Mouse (Mus musculus) heart, adult 2 months (tissue): ENCODE data around the gene Ccl5. TPM values are rescaled to one million over a fixed set of nuclear protein-coding genes. Genes with fewer than 3 reads are reported as not detected.

Experiments used
- DNase-seq, 2 experiments: peaks; one replicate each; pipeline ENCODE4 v3.0.0; 2021
- H3K27ac ChIP-seq: fragments of 200-600 bp; 2 replicates; pipeline ENCODE4 v1.8.1; 2022
- H3K27me3 ChIP-seq: fragments of 200-500 bp; 2 replicates; pipeline ENCODE4 v1.6.1; 2012; ENCODE audit warnings: mild to moderate bottlenecking, low read length, inconsistent platforms, mixed read lengths; ENCODE audit not compliant: control insufficient read depth, insufficient read depth
- H3K36me3 ChIP-seq: fragments of 200-500 bp; 2 replicates; pipeline ENCODE4 v1.6.1; 2012; ENCODE audit warnings: low read length, inconsistent platforms; ENCODE audit not compliant: control insufficient read depth, insufficient read depth
- H3K4me1 ChIP-seq: fragments of 200-500 bp; 2 replicates; pipeline ENCODE4 v1.6.1; 2011; ENCODE audit warnings: low read length; ENCODE audit not compliant: control insufficient read depth, insufficient read depth
- H3K4me3 ChIP-seq: fragments of 200-600 bp; 2 replicates; pipeline ENCODE4 v1.8.1; 2022
- H3K79me2 ChIP-seq: fragments of 200-500 bp; replicated peaks from 2 replicates; pipeline ENCODE4 v1.6.1; 2012; ENCODE audit warnings: mild to moderate bottlenecking, inconsistent platforms, low read length, moderate library complexity, mixed read lengths; ENCODE audit not compliant: control insufficient read depth, insufficient read depth
- H3K9ac ChIP-seq: fragments of 200-500 bp; 2 replicates; pipeline ENCODE4 v1.6.1; 2012; ENCODE audit warnings: low read depth, mild to moderate bottlenecking, control low read depth, inconsistent platforms, low read length, mixed read lengths
- CTCF ChIP-seq: fragments of 200-600 bp; IDR thresholded peaks from 2 replicates; pipeline ENCODE4 v1.8.1; 2022; ENCODE audit warnings: antibody characterized with exemption, mild to moderate bottlenecking, moderate library complexity
- EP300 ChIP-seq: fragments of 200-500 bp; IDR thresholded peaks from 2 replicates; pipeline ENCODE4 v1.6.1; 2011; ENCODE audit warnings: low read depth, low read length, control low read depth; ENCODE audit not compliant: insufficient read depth
- POLR2A ChIP-seq: fragments of 200-500 bp; IDR thresholded peaks from 2 replicates; pipeline ENCODE4 v1.6.1; 2011; ENCODE audit warnings: mild to moderate bottlenecking, low read depth, low read length, control low read depth; ENCODE audit not compliant: insufficient read depth
- WGBS: fragments of 180-500 bp; shearing (Covaris S2); methylation state at CpG from one replicate; pipeline ENCODE4 v1.1.7; 2018; 5-methylcytosine and 5-hydroxymethylcytosine counted together
- intact Hi-C: fragments of 180-260 bp; cut with DNase I; formaldehyde crosslinking; loops from one replicate; pipeline ENCODE4 v1.15.1; 2025
- polyA plus RNA-seq: library from polyadenylated mRNA; depleted of rRNA; stranded (reverse); fragments of >200 nt; gene quantifications from 2 replicates; pipeline ENCODE4 v1.2.3, GENCODE M21; 2012; rRNA removed
- total RNA-seq, 2 experiments: library from RNA; stranded (reverse); gene quantifications; 2 replicates each; pipeline ENCODE4 v1.2.3; 2021

The Ccl5 gene
- total and polyA plus RNA-seq, 3 experiments = 0.80 to 20.2 TPM; not detected in 1

GRCm38 (mm10) chr11:83517153-83517552, 13.2 kb downstream of the Ccl5 start:
- Histone ChIP-seq H3K36me3 (no peaks in the 10 kb centered on the region), H3K27ac (no peak overlapping the region), H3K79me2 (no peaks in the 10 kb centered on the region), H3K4me1 (no peaks in the 10 kb centered on the region), H3K4me3 (no peak overlapping the region), H3K27me3 (no peaks in the 10 kb centered on the region), H3K9ac (no peak overlapping the region)
- no peak for DNase-seq
- intact Hi-C loops = no loop called here
- TF ChIP-seq CTCF = no peak
- TF ChIP-seq EP300 = no peak
- TF ChIP-seq POLR2A = no peak

GRCm38 (mm10) chr11:83509521-83509920, 20.8 kb downstream of the Ccl5 start:
- intact Hi-C loops = no loop called here
- no peak overlapping the region for H3K27ac ChIP-seq
- no peak for DNase-seq
- no peak overlapping the region for H3K9ac ChIP-seq
- H3K27me3 ChIP-seq = no peaks in the 10 kb centered on the region
- H3K4me3 ChIP-seq = no peak overlapping the region
- no peaks in the 10 kb centered on the region for H3K79me2 ChIP-seq
- H3K36me3 ChIP-seq = no peaks in the 10 kb centered on the region; the same call in 1 of the 2 replicates
- TF ChIP-seq EP300 (no peak), POLR2A (no peak), CTCF (no peak)
- H3K4me1 ChIP-seq = no peaks in the 10 kb centered on the region

GRCm38 (mm10) chr11:83504308-83504707, 26.0 kb downstream of the Ccl5 start:
- WGBS = 96% methylated on average over 5 of the region's 5 CpGs
- Histone ChIP-seq H3K4me3 (no peak overlapping the region), H3K79me2 (no peaks in the 10 kb centered on the region), H3K36me3 (no peaks in the 10 kb centered on the region; the same call in 1 of the 2 replicates), H3K4me1 (no peaks in the 10 kb centered on the region), H3K27ac (no peak overlapping the region), H3K9ac (no peak overlapping the region), H3K27me3 (no peaks in the 10 kb centered on the region)
- TF ChIP-seq CTCF = no peak
- TF ChIP-seq POLR2A = no peak
- no peak for TF ChIP-seq EP300
- no peak for DNase-seq
- intact Hi-C loops = no loop called here

- 83% methylated on average over 2 of the region's 2 CpGs for WGBS
- no peaks in the 10 kb centered on the region for H3K79me2 ChIP-seq
- no peaks in the 10 kb centered on the region for H3K27me3 ChIP-seq
- H3K9ac ChIP-seq = no peak overlapping the region
- DNase-seq = no peak
- H3K4me3 ChIP-seq = no peak overlapping the region
- intact Hi-C loops = no loop called here
- no peaks in the 10 kb centered on the region for H3K36me3 ChIP-seq
- TF ChIP-seq POLR2A = no peak
- no peak for TF ChIP-seq CTCF
- no peak for TF ChIP-seq EP300
- no peaks in the 10 kb centered on the region for H3K4me1 ChIP-seq
- H3K27ac ChIP-seq = no peak overlapping the region
Measured at GRCm38 (mm10) chr11:83495571-83495970, 34.7 kb downstream of the Ccl5 start.

- peaks cover 4% of the 10 kb centered on the region; the same call in 1 of the 2 replicates for H3K36me3 ChIP-seq
- no peak overlapping the region for H3K27ac ChIP-seq
- no peaks in the 10 kb centered on the region for H3K79me2 ChIP-seq
- no peak overlapping the region for H3K4me3 ChIP-seq
- no peak for DNase-seq
- intact Hi-C loops = no loop called here
- H3K27me3 ChIP-seq = no peaks in the 10 kb centered on the region
- TF ChIP-seq EP300 (no peak), CTCF (peak; percentile 50), POLR2A (no peak)
- H3K4me1 ChIP-seq = no peaks in the 10 kb centered on the region
- 79% methylated on average over 4 of the region's 4 CpGs for WGBS
- no peak overlapping the region for H3K9ac ChIP-seq
Measured at GRCm38 (mm10) chr11:83491488-83491887, 38.8 kb downstream of the Ccl5 start.

Other genes starting within 250 kb of the Ccl5 start
- under 1 TPM in 1 of 2 experiments, not detected in 1; 0.14 TPM for gene Slfn14, start 243.8 kb downstream of the Ccl5 start, total RNA-seq
- gene Slfn14, start 243.8 kb downstream of the Ccl5 start, polyA plus RNA-seq = not detected in 2 replicates
- gene Ap2b1, start 231.5 kb downstream of the Ccl5 start, total RNA-seq = 10 to 100 TPM; 42.2 to 43.6 TPM
- 16.3 and 27.8 TPM in 2 replicates for gene Ap2b1, start 231.5 kb downstream of the Ccl5 start, polyA plus RNA-seq
- gene Pex12, start 227.9 kb downstream of the Ccl5 start, total RNA-seq = 10 to 100 TPM in 1 of 2 experiments, 1 to 10 TPM in 1; 8.7 to 13.5 TPM
- 7.2 and 8.6 TPM in 2 replicates for gene Pex12, start 227.9 kb downstream of the Ccl5 start, polyA plus RNA-seq
- gene Rasl10b, start 121.4 kb downstream of the Ccl5 start, total RNA-seq = 10 to 100 TPM; 61.9 to 77.8 TPM
- gene Rasl10b, start 121.4 kb downstream of the Ccl5 start, polyA plus RNA-seq = 70.8 and 71.6 TPM in 2 replicates
- gene Gas2l2, start 101.1 kb downstream of the Ccl5 start, total RNA-seq = not detected
- gene Gas2l2, start 101.1 kb downstream of the Ccl5 start, polyA plus RNA-seq = 0.10 TPM in 1 of 2 replicates, not detected in the other
- not detected for gene 1700020L24Rik, start 92.8 kb downstream of the Ccl5 start, total RNA-seq
- 0.27 TPM in 1 of 2 replicates, not detected in the other for gene 1700020L24Rik, start 92.8 kb downstream of the Ccl5 start, polyA plus RNA-seq
- 1 to 10 TPM; 4.7 to 4.9 TPM for gene Mmp28, start 67.4 kb downstream of the Ccl5 start, total RNA-seq
- 3.3 and 4.4 TPM in 2 replicates for gene Mmp28, start 67.4 kb downstream of the Ccl5 start, polyA plus RNA-seq
- gene Taf15, start 57.4 kb downstream of the Ccl5 start, total RNA-seq = 10 to 100 TPM; 34.2 to 39.6 TPM
- gene Taf15, start 57.4 kb downstream of the Ccl5 start, polyA plus RNA-seq = 9.1 and 15.2 TPM in 2 replicates
- gene Heatr9, start 8.3 kb downstream of the Ccl5 start, total RNA-seq = not detected
- not detected in 2 replicates for gene Heatr9, start 8.3 kb downstream of the Ccl5 start, polyA plus RNA-seq
- gene Ccl9, start 48.1 kb upstream of the Ccl5 start, total RNA-seq = 10 to 100 TPM; 12.6 to 13.7 TPM
- 4.3 and 6.7 TPM in 2 replicates for gene Ccl9, start 48.1 kb upstream of the Ccl5 start, polyA plus RNA-seq
- 10 to 100 TPM; 21.5 to 25.4 TPM for gene Ccl6, start 62.6 kb upstream of the Ccl5 start, total RNA-seq
- gene Ccl6, start 62.6 kb upstream of the Ccl5 start, polyA plus RNA-seq = 13.0 and 14.1 TPM in 2 replicates
- gene Rpl9-ps1, start 115.1 kb upstream of the Ccl5 start, total RNA-seq = not detected
- not detected in 2 replicates for gene Rpl9-ps1, start 115.1 kb upstream of the Ccl5 start, polyA plus RNA-seq
- not detected for gene Ccl3, start 118.8 kb upstream of the Ccl5 start, total RNA-seq
- gene Ccl3, start 118.8 kb upstream of the Ccl5 start, polyA plus RNA-seq = 0.59 and 0.92 TPM in 2 replicates
- gene Ccl4, start 132.1 kb upstream of the Ccl5 start, total RNA-seq = not detected
- 0.61 and 1.00 TPM in 2 replicates for gene Ccl4, start 132.1 kb upstream of the Ccl5 start, polyA plus RNA-seq
- gene Wfdc17, start 173.5 kb upstream of the Ccl5 start, total RNA-seq = 1 to 10 TPM; 4.3 to 4.5 TPM
- 7.1 and 9.0 TPM in 2 replicates for gene Wfdc17, start 173.5 kb upstream of the Ccl5 start, polyA plus RNA-seq
- not detected for gene Wfdc18, start 178.5 kb upstream of the Ccl5 start, total RNA-seq
- gene Wfdc18, start 178.5 kb upstream of the Ccl5 start, polyA plus RNA-seq = not detected in 2 replicates
- not detected for gene Wfdc21, start 216.4 kb upstream of the Ccl5 start, total RNA-seq
- gene Wfdc21, start 216.4 kb upstream of the Ccl5 start, polyA plus RNA-seq = 1.3 and 2.8 TPM in 2 replicates
- 1 to 10 TPM; 6.3 TPM for gene Heatr6, start 223.2 kb upstream of the Ccl5 start, total RNA-seq
- 5.4 and 8.4 TPM in 2 replicates for gene Heatr6, start 223.2 kb upstream of the Ccl5 start, polyA plus RNA-seq